ENCODE assay signal across 13 mouse cellular contexts in genomic region chr13:59952809-59953208, GRCm38 (mm10).
DNase-seq lines count a peak whose midpoint lies in the region; ATAC-seq and TF ChIP-seq lines count a peak whose summit lies in the region.
"Had no signal": no experiment of that assay in that cellular context is flagged by ENCODE, and none has a peak within 500 bp of the region (broad histone marks: within the 10 kb centered on the region; RNA-seq: fewer than 3 reads in every experiment).

No protein-coding gene starts in this region.

- TF ChIP-seq CTCF in intestine, postnatal 0 days (IDR thresholded peaks at IDR 0.05; ENCODE audit: low read depth), result peak; percentile 44
- TF ChIP-seq CTCF in brain, embryonic 14.5 days (IDR thresholded peaks at IDR 0.05; ENCODE audit: borderline replicate concordance, extremely low read depth, insufficient read depth, insufficient read length), result peak; percentile 33; the same call in 1 of the 2 replicates

- H3K27ac ChIP-seq in intestine, postnatal 0 days (ENCODE audit: low read depth, low read length), result no peak overlapping the region
- H3K27ac ChIP-seq in intestine, embryonic 16.5 days (ENCODE audit: low read length), result no peak overlapping the region
- H3K27ac ChIP-seq: limb, embryonic 15.5 days had no signal

- no peak overlapping the region for H3K4me2 ChIP-seq in intestine, postnatal 0 days (replicated peaks; ENCODE audit: low read depth)
- H3K4me2 ChIP-seq in intestine, embryonic 16.5 days (ENCODE audit: low read depth, low read length), result no peak overlapping the region
- H3K4me2 ChIP-seq: limb, embryonic 15.5 days had no signal

- no peaks in the 10 kb centered on the region for H3K4me1 ChIP-seq in intestine, postnatal 0 days (replicated peaks; ENCODE audit: control insufficient read depth, insufficient read depth, low read length)
- H3K4me1 ChIP-seq in intestine, embryonic 16.5 days (ENCODE audit: control insufficient read depth, insufficient read depth, low read length), result no peaks in the 10 kb centered on the region

- TF ChIP-seq POLR2A in brain, embryonic 14.5 days (IDR thresholded peaks at IDR 0.05; ENCODE audit: borderline replicate concordance, extremely low read depth, insufficient read depth, insufficient read length, poor library complexity, severe bottlenecking), result no peak

- no peaks in the 10 kb centered on the region for H3K27me3 ChIP-seq in intestine, postnatal 0 days (replicated peaks; ENCODE audit: control insufficient read depth, insufficient read depth, low read length)
- H3K27me3 ChIP-seq in intestine, embryonic 16.5 days (replicated peaks; ENCODE audit: control insufficient read depth, insufficient read depth, low read length), result no peaks in the 10 kb centered on the region

- H3K9me3 ChIP-seq in intestine, postnatal 0 days (ENCODE audit: control insufficient read depth), result no peaks in the 10 kb centered on the region
- H3K9me3 ChIP-seq in intestine, embryonic 16.5 days (ENCODE audit: control insufficient read depth, low read length), result no peaks in the 10 kb centered on the region
- H3K9me3 ChIP-seq: limb, embryonic 15.5 days had no signal

- no peak overlapping the region for H3K4me3 ChIP-seq in intestine, postnatal 0 days (ENCODE audit: low read depth, low read length)
- H3K4me3 ChIP-seq in intestine, embryonic 16.5 days (ENCODE audit: low read length), result no peak overlapping the region
- H3K4me3 ChIP-seq: erythroblast, embryonic 14.5 days; limb, embryonic 15.5 days had no signal

- peak; percentile 6 to 22 for DNase-seq in adrenal gland, postnatal 36 days
- DNase-seq in adrenal gland, postnatal 4 days (ENCODE audit: low spot score in 2 of 2), result no peak
- DNase-seq in brain, embryonic 14.5 days (ENCODE audit: low read depth), result no peak
- peak; percentile 57 for DNase-seq in kidney, postnatal 10 days
- DNase-seq in layer of hippocampus, postnatal 14 days (ENCODE audit: low spot score in 2 of 2), result no peak
- DNase-seq: cerebellum, adult 11-12 months; lung, postnatal 4 days; right cerebral cortex, postnatal 4 days had no signal

- ATAC-seq in intestine, postnatal 0 days, result no peak
- ATAC-seq in intestine, embryonic 16.5 days, result no peak
- no peak for ATAC-seq in CD4-positive, CD25-positive, alpha-beta regulatory T cell, adult 4 months

- H3K9ac ChIP-seq in intestine, postnatal 0 days (ENCODE audit: low read depth, low read length), result no peak overlapping the region
- H3K9ac ChIP-seq in intestine, embryonic 16.5 days (ENCODE audit: low read depth, low read length), result no peak overlapping the region
- H3K9ac ChIP-seq: limb, embryonic 15.5 days had no signal

- H3K36me3 ChIP-seq in intestine, postnatal 0 days (ENCODE audit: control insufficient read depth, insufficient read depth), result no peaks in the 10 kb centered on the region
- H3K36me3 ChIP-seq in intestine, embryonic 16.5 days (ENCODE audit: control insufficient read depth, insufficient read depth, low read length), result no peaks in the 10 kb centered on the region
- H3K36me3 ChIP-seq: limb, embryonic 15.5 days had no signal

- WGBS in intestine, postnatal 0 days, result 57% methylated on average over 4 of the region's 4 CpGs
- 59% methylated on average over 4 of the region's 4 CpGs for WGBS in intestine, embryonic 16.5 days

Comparison
In these comparisons a context has a peak if more than half of its experiments do, and no peak if none do; other contexts are left out.
1. DNase-seq: peak in adrenal gland, postnatal 36 days (2 of 2) and kidney, postnatal 10 days (single experiment); none in adrenal gland, postnatal 4 days (0 of 2), brain, embryonic 14.5 days (single experiment) and layer of hippocampus, postnatal 14 days (0 of 2).